Mouse (Mus musculus): ENCODE data around the gene Farsa.

Gene Farsa

GRCm38 (mm10) chr8:84834866-84835855, 21.6 kb upstream of the Farsa start:
- DNase-seq (ENCODE audit: low spot score in 2 of 2) = peak; percentile 64 to 71

- DNase-seq (ENCODE audit: low spot score in 2 of 2) = no peak
Observed at GRCm38 (mm10) chr8:84837149-84837911, 19.5 kb upstream of the Farsa start.

- DNase-seq (ENCODE audit: low spot score in 2 of 2) = no peak
Observed at GRCm38 (mm10) chr8:84837912-84838470, 18.8 kb upstream of the Farsa start.

GRCm38 (mm10) chr8:84838513-84838912, 18.3 kb upstream of the Farsa start:
- no peak for DNase-seq (ENCODE audit: low spot score in 2 of 2)

DNA sequence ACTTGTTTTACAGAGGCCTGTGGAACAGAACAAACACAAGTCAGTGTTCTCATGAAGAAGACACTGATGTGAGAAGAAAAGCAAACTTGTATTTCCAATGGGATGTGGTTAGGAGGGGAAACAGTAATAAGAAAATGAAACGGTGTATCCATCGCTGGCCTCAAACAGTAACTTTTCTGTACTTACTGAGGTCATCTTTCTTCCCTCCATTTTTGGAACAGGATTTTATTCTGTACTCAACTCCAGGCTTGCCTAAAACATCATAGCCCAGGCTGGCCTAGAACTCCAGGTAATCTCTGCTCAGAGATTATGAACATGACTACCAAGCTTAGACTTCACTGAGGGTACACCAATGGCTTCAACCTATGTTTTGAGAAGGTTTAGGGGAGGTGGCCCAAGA, 17.4 kb upstream of the Farsa start:
- DNase-seq (ENCODE audit: low spot score in 2 of 2) = no peak

DNA sequence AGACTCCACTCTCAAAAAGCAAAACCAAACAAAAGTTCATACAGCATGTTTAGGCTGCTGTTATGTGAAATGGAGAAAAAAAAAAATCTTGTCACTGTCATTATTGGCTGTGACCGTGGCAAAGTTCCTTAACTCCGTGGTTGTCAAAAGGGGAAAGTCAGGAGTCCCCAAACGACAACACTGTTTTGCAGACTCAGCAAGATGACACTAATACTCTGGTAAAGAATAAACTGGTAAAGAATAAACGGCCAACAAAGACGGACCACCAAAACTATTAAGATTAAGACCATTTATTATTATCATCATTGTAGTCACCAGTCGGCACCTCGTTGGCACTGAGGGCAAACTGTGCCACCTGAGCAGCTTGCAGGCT, 16.9 kb upstream of the Farsa start:
- no peak for DNase-seq (ENCODE audit: low spot score in 2 of 2)

DNA sequence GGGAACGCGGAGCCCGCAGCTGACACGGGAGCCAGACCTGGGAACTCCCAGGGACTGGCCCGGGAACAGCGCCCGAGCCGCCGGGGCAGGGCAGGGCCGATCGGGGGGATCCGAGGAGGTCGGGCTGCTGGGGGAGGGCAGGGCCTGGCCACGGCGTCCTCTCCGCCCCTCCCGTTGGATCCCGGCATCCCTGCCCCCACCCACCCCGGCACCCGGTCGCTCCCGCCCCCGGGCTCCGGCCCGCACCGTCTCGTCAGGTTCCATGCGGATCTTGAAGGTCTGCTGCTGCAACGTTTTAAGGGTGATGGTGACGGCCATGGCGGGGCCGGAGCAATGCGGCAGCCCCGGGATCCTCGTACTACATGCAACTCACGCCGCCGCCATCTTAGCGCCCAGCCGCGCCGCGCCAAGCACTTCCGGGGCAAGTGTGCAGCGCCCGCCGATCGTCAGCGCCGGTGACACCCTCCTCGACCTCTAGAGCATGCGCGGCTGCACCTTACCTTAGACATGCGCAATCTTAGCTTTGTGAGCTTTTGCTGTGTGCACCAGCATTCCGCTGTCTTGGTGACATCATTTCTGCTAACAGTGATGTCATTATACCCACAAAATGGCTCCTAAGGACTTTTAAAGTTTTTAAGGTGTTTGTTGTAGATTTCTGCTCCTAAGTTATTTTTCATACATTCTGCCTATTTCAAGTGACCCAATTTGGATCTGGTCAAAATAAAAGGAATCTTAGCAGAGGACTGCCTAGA, 16.4 kb upstream of the Farsa start, which contains the start of gene Rad23a:
Gene Rad23a, minus strand, starts transcription at position 418 of the 752 bp plus-strand sequence.
- DNase-seq (ENCODE audit: low spot score in 2 of 2) = peak; percentile 88

DNA sequence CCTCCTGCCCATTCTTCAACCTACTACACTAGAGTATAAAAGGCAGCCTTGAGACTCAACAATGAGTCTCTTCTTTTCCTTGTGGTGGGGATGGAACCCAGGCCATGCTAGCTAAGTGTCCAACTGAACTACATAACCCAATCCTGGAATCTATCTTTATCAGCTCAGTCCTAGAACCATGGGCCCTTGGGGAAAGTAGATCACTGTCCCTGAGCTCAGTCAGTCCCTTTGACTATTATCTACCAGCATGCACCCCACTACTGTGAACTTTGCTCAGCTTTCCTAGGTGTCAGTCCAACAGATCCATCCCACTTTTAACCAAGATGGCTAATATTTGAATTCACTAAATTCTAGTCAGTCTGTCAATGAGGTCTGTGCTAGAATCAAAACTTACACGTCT, 15.3 kb upstream of the Farsa start:
- no peak for DNase-seq (ENCODE audit: low spot score in 2 of 2)

- DNase-seq (ENCODE audit: low spot score in 2 of 2) = no peak
Observed at GRCm38 (mm10) chr8:84844397-84845070, 12.3 kb upstream of the Farsa start.

DNA sequence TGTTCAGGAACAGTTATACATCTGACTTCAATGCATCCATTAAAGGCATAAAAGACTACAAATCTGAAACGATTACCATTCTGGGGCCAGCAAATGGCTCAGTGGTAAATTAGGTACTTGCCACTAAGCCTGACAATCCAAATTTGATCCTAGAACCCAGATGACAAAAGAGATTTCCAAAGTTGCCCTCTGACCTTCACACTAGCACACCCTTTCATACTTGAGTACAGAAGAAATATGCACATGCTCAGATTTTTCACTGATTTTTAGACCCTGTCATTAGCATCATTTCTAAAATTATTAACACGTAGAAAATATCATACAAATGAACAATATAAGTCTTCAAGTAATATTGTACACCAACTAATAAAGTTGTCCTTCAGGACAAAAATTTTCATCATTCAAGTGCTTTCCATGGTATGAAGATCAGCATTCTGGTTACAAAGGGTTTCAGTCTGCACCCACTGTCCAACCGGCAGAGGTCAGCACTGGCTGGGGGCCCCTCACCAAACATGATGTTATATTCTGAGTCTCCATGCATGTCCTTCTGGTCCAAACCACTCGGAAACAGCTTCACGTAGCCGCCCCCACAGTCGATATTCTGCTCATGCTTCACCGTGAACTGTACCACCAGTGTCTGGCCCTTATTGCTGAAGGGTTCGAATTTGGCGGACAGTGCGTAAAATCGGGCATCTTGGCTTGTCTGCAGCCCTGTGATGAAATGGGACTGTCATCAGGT, 11.3 kb upstream of the Farsa start:
- no peak for DNase-seq (ENCODE audit: low spot score in 2 of 2)

DNA sequence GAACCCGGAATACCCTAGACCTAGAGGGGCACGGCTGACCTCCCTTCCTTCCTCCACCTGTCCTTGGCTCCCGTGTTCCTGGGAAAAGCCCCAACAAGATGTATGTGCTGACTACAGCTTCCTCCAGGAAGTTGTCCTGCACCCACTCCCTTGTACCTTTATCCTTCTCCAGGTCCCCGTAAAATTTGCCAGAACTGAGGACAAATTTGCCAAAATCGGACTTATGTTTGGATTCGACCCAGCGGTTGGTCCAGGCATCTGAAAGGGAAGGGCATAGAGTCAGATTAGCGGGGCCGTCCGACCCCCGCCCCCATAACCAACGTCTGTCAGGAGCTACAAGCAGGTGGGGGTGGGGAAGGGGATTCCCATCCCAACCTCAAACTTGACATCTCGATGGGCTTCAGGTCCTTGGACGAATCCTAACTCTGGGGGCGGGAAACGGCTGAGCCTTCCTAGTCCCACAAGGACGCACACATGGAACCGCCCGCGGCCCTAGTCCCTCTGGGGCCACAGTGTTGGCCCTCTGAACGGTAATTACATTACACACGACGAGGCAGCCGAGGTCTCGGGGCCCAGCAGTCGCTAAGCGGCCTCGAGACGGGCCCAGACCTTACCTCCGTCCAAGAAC, 10.6 kb upstream of the Farsa start:
- no peak for DNase-seq (ENCODE audit: low spot score in 2 of 2)

GRCm38 (mm10) chr8:84846722-84847572, 9.8 kb upstream of the Farsa start, which contains the start of gene Calr:
Gene Calr (minus strand): TSS chr8:84846934.
- peak; percentile 99 to 100 for DNase-seq (ENCODE audit: low spot score in 2 of 2)

- no peak for DNase-seq (ENCODE audit: low spot score in 2 of 2)
Observed at GRCm38 (mm10) chr8:84847684-84848435, 8.9 kb upstream of the Farsa start.

GRCm38 (mm10) chr8:84856434-84856833, 355 bp upstream of the Farsa start:
- no peak for DNase-seq (ENCODE audit: low spot score in 2 of 2)

GRCm38 (mm10) chr8:84871376-84872308, 14.9 kb downstream of the Farsa start, which contains the start of gene Syce2:
Gene Syce2 (plus strand): TSS chr8:84872111.
- DNase-seq (ENCODE audit: low spot score in 2 of 2) = peak in 1 of 2 experiments; percentile 40

GRCm38 (mm10) chr8:84872309-84872965, 15.6 kb downstream of the Farsa start:
- no peak for DNase-seq (ENCODE audit: low spot score in 2 of 2)
